Mouse (Mus musculus): ENCODE measurements around the gene Sectm1b.
"Not testable (repeated sequence)": the region's sequence is repeated elsewhere in the genome, so short reads cannot be mapped to it uniquely, and the experiment has no call there.

Gene Sectm1b

DNA sequence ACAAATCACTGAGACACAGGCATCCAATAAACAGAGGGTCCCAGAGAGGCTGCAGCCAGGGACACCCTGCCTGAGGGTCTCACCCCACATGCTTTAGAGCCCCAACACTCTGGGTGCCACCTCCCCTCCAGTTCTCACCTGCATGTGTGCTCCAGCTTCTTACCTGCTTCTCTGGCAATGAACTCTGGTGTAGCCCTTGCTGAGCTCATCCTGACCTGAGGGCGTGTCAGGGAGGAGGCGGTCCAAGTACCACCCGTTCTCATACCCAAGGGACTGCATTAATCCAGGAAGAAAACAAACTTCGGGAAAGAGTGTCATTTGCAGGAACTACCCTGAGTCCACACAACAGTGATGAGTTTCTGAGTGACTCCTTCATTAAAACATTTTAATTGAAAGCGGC is at the start of gene Sectm1b:
TSS of gene Sectm1b (minus strand) at position 191 of the 400 bp plus-strand sequence.
- DNase-seq (ENCODE audit: low spot score) = no peak

DNA sequence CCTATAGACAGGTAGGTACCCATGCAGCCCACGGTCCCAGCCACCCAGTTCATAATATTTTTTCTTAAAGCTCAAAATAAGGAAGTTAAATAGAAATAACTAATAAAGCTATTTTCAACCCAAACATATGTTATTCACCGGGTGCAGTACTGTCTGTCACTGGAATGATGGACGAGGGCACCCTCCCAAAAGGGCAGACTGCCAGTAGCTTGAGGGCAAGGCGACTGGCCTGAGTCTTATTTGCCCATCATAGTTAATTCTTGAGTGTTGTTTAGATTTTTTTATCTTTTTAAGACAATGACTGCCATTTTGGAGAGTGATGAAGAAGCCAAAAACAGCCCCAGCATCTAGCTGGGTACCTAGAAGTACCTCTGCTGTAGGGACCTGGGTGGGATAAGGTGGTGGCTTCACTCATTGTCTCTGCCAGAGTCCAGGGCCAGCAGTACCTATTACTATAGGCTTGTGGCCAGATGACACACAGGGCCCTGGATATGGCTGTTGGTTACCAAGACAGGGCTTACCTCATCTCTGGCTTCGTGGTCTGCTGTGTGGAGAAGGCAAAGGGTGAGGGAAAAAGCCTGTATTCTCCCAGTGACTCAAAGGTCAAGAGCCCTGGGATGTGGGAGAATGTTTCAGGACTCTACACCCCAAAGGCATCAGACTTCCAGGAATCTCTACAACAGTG is 48.9 kb upstream of the Sectm1b start:
- no peak for DNase-seq (ENCODE audit: low spot score)

DNA sequence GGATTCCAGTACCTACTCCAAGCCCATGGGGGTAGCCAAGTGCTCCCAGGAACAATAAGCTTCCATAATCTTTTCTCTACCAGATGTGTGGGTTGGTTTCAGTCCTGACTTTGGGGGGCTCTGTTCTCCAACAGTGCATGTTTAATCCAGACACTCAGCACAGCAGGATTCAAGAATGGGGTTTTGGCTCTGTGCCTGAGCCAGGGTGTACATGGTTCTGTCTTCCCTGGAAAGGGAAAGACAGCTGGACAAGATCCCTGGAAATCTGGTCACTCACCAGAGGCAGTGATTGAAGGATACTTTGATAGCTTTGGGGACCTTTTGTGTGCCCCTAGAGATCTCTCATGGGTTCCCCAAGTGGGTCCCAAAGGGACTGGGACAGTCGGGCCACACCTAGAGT is 48.2 kb upstream of the Sectm1b start:
- no peak for DNase-seq (ENCODE audit: low spot score)

DNA sequence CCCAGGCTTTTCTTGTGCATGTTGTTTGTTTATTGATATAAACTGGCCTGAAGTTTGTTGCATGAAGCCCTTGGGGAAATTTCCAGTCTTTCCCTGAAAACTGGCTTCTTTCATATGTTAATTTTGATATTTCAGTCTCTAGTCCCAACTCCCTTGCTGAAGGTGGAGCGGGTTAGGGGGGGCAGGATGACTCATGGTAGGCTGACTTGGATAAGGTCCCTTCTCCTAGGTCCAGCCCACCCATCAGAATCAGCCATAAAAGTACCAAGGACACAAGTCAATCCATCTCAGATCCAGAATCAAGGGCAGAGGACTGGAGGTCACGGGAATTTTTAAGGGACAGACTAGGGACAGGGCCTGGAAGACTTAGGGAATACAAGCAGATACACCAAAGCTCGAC is 47.7 kb upstream of the Sectm1b start:
- no peak for DNase-seq (ENCODE audit: low spot score)

DNA sequence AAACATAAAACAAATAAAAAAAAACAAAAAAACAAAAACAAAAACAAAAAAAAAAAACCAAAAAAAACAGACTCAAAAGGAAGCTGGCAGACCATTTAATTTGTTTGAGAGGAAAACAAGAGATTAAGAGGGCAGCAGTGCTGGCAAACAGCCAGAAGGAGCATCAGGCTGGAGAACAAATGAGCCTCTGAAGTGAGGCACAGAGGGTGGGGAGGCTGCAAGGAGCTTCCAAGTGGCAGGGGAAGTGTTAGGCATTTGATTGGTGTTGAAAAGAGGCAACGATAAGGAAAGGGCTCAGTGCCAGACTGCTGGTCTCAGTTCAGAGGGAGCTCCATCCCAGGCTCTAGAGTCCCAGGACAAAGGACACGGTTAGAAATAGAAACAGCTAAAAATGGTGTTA is 46.6 kb upstream of the Sectm1b start:
- DNase-seq (ENCODE audit: low spot score) = peak; percentile 60

DNA sequence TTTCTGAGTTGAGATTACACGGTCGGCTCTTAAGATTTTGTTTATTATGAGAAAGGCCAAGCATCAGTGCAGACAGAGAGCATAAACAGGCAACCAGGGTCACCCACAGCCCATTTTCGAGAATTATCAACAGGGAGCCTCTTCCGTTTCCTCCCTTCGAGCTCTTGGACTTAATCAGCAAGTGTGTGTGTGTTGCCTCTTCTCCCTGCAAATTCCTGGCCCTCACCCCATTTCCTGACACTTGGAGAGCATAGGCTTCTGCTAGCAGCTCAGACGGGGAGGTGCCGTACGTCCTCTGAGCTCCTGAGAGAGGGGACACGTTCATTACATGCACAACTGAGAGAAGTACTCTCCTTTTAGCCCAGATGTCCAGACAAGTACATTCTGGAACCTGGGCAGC is 44.7 kb upstream of the Sectm1b start:
- DNase-seq (ENCODE audit: low spot score) = peak; percentile 48

DNA sequence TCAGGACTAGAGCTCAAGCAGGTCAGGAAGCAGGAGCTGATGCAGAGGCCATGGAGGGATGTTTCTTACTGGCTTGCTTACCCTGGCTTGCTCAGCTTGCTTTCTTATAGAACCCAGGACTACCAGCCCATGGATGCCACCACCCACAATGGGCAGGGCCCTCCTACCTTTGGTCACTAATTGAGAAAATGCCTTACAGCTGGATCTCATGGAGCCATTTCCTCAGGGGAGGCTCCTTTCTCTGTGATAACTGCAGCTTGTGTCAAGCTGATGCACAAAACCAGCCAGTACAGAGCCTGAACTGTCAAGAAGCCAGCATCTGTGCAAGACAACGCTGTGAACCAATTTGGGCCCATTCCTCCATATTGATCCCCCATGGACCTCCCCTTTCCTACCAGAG is 43.9 kb upstream of the Sectm1b start:
- DNase-seq (ENCODE audit: low spot score) = not testable (repeated sequence)

DNA sequence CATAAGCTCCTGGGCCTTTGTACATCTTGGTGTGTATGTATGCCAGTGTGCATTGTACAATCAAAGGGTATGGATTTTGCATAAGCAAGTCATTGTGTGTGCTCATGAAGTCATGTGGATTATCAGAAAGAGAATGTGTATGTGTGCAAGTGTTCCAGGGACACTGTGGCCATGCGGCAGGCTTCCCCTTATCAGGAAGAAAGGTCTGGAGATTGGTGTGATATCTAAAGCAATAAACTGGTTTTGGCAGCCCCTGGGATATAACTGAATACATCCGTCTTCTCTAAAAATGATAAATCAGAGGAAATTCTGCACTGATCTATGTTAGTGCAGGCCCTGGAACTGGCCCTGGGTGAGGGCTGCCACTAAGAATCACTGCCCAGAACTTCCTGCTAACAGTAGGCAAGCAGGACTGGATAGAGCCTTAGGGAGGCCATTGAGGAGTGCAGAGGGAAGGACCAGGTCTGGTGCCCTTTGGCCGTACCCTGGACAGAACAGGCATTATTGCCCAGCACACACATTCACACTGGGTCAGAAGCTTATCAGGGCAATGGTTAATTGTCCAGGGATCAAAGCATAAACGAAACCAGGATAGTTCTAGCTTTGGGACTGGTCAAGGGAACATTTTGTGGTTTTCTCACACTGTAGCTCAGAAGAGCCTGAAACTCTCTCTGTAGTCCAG is 37.9 kb upstream of the Sectm1b start:
- DNase-seq (ENCODE audit: low spot score) = no peak

DNA sequence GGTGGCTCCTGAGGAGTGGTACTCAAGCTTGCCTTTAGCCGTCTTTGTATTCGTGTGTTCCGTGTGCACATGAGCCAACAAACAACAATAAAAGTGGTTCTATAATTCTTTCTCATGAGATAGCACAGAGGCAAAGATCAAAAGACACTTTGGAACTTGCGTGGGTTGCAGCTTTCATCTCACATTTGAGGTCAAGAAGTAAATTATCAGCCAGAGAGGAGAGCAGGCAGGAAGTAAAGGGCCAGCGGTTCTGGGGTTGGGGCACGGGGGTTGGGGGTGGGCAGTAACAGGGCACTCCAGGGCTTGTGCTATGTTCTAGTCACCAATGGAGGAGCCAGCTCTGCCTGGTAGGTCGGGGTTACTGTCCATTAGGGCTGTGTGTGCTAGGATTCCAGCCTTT is 37.3 kb upstream of the Sectm1b start:
- DNase-seq (ENCODE audit: low spot score) = no peak

DNA sequence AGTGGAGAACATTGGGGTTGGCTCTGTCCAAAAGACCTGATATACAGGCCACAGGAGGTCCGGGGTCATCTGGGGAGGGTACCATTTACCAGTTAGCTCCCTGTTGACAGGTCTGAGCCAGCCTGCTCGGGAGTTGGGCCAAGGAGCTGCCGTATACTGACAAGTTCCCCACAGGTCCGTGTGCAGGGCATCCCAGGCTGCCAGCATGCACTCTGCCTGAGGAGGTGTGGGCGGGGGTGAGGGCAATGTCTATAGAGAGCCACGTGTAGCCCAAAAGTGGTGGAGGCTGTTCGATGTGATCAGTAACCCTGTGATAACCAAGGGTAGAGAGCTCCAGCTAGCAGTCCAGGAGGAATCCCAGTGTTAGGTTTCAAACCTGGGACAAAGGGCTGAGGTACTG is 36.4 kb upstream of the Sectm1b start:
- DNase-seq (ENCODE audit: low spot score) = no peak

DNA sequence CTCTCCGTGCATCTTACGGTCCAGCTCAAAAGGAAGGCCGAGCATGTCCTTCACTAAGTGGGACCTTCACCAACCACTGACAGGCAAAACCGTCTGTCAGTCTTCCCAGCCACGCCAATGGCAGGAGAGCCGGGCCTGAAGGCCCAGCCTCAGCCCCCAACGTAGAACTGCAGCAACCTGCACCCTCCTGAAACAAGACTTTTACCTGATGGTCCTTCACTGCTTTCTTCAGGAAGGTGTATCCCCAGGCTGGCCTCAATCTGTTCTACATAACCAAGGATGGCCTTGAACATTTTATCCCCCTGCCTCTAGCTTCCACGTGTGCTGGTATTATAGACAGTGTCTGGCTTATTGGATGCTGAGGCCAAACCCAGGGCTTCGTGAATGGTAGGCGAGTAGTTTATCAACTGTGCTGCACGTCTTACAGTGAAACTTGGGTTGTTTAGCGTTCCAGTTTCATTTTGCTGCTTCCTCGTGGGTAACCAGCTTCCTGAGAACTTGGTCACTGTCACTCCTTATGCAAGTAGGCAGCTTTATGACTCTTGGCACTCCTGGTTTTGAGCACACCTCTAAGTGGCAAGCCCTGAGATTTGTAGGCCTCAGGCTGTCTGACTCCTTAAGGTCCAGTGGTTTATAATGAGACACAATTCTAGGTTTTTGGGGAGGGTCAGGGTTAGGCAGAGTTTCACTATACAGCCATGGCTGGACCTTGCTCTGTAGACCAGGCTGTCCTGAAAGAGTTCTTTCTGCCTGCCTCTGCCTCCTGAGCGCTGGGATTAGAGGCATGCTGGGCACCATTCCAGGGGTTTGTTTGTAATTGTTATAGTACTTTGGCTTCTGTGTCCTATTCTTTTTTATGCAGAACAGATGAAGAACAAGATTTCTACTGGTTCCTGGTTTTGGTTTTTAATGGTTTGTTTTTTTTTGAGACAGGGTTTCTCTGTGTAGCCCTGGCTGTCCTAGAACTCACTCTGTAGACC is 29.5 kb upstream of the Sectm1b start:
- DNase-seq (ENCODE audit: low spot score) = no peak

DNA sequence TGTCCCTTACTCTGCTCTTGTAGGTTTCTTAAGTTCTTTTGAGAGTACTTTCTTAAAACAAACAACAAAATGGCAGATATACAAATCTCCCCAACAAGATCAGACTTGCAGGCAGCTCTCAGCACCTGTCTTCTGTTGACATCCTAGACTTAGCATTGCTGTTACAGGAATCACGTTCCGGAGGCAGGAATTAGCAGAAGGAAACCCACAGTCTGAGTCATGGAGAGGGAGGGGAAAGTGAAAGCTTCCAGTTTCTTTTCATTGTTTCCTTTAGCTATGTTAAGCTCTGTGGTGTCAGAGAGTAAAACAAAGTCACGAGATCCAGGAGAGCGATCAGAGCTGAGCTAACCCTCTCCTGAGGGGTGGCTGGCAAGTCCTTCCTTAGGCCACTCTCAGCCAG is 27.6 kb upstream of the Sectm1b start:
- no peak for DNase-seq (ENCODE audit: low spot score)

DNA sequence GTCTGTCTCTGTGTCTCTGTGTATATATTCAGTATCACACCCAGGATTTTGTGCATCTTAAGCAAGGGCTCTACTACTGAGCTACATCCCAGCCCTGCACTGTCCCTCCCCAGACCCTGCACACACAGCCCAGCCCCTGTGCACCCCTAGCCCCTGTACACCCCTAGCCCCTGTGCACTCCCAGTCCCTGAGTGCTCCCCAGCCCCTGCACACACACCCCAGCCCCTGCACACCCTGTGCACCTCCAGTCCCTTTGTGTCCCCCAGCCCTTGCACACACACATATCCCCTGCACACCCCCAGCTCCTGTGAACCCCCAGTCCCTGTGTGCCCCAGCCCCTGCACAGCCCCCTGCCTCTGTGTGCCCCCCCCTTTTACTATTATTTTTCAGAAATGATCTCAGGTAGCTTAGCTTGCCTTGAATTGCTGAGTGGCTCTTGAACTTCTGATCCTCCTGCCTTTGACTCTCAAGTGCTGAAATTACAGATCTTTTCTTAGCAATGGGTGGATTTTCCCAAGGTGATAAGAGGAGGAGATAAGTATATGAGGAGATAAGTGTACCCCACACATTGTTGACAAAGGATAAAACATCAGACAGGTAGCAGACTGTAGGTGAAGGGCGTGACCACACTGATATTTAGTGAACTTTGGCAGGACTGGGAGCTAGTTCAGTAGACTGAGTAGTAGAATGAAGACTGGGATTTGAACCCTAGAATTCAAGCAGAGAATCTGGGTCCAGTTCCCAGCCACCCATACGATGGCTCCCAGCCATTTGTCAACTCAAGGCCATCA is 26.6 kb upstream of the Sectm1b start:
- no peak for DNase-seq (ENCODE audit: low spot score)

DNA sequence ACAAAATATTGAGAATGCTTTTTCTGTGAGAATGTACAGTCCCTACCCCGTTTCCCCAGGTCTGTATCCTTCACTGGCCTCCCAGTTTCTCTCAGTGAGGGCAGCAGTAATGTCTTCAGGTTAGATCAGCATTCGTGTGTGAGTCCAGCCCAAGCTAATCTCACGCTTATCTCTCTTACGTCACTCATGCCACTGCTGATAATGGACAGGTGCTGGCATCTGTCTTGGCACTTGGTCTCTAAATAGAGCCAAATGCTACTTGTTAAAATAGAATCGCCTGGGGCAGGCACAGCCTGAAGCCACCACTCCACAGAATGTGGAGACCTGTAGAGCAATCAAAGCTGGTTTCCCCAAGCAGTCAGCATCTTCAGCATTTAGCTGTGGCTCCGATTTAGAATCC is 25.6 kb upstream of the Sectm1b start:
- DNase-seq (ENCODE audit: low spot score) = no peak

DNA sequence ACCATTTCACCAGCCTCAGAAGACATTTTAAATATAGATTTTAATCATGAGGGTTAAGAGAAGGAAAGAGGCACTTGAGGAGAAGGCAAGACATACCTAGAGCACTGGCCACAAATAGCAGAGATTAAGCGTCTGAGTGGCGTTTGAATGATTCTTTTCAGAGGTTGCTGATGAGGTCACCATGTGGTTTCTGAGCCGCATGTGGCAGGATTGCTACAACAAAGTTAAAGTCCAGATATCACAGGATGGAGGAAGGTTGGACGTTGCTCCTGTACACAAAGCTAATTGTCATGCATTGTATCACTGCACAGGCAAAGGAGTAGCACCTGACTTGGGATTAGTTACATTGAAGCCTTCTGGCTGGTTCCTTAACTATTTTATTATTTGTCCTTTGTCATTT is 22.9 kb upstream of the Sectm1b start:
- DNase-seq (ENCODE audit: low spot score) = no peak

DNA sequence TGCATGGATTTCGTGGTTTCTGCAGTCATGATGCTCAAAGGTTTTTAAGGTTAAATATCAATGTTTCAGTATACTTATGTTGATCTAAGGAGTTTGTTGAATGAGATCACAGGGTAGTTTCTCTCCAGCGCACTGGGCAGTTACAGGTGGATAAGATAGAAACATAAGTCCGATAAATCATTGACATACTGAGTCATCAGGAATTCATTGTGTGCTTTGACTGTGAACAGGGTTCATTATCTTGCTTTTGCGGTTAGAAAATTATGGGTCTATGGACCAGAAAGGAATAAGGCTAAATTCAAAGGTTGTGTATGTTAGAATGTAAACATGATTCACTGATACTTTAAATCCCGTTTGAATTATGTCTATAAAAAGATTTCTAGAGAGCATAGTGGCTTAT is 21.8 kb upstream of the Sectm1b start:
- DNase-seq (ENCODE audit: low spot score) = no peak

DNA sequence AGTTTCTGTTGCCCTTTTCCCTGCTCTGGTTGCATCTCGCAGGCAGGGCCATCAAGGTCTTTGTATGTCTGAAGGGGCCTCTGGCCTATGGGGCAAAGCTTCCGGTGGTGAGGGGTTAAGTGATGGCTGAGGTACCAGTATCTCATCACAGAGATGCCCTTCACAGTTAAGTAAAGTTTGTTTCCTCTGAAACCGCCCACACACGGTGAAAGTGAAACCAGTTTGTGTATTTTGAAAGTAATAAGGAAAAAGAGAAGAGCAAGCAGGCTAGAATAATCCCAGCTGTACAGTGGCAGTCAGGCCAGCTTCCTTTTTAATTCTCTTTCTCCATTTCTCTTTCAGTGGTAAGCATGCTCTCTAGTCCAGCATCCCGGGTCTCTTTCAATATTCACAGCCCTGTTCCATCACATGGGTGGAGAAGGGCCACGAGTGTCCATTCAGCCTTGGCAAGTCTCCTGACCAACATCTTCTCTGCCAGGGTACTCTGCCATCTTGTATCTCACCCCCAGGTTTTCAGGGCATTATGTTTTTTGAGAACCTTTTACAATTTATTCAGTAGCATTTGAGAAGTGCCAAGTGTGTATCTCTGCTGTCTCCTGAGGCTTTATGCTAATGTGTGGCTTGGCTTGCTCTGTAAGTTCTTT is 19.6 kb upstream of the Sectm1b start:
- DNase-seq (ENCODE audit: low spot score) = no peak

DNA sequence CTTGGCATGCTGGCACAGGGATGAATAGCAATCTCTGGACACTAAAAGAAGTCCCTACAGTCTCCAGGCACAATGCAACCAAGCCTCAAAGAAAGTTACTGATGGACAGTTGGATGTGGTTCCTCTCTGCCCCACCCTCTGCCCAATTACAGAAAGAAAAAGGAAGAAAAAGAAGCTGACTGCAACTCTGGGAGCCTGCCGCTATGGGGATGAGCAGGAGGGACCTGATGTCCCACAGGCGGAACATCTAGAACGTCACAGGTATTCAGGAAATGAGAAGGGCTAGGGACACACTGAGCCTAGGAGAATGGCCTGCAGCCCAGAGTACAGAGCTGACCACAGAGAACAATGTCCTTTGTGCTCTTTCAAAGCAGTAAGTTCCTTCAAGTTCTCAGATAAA is 18.9 kb upstream of the Sectm1b start:
- DNase-seq (ENCODE audit: low spot score) = no peak

DNA sequence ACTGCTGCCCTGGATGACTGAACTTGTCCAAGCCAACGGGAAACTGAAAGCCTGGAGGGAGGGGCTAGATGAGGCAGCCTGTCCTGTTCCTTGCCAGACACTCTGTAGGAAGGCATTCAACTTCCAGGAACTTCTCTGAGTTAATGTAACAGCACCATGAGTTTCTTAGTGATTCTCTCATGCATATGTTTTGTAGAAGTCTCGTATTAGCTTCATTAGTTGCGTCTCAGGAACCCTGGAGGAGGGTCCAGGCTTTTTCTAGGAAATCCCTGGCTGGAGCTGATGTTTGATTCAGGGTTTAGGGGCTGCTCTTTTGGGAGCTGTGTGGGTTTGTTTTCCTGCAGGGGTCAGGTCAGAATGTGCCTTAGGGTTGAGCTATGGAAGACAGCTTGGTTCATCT is 17.8 kb upstream of the Sectm1b start, which contains the start of gene Sectm1a:
TSS of gene Sectm1a (minus strand) at position 101 of the 400 bp plus-strand sequence.
- DNase-seq (ENCODE audit: low spot score) = no peak

DNA sequence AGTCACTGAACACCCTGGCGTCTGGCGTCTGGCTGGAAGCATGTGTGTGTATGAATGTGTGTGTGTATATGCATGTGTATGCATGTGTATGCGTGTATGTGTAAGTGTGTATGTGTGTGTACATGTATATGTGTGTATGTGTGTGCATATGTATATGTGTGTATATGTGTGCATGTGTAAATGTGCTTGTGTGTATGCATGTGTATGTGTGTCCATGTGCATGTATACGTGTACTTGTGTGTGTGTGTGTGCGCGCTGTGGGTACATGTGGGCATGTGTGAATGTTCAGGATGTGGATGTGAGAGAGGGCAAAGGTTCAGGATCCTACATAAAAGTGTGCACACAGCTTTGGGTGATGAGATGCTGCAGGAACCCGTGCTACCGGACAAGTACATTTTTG is 17.0 kb upstream of the Sectm1b start:
- DNase-seq (ENCODE audit: low spot score) = no peak

DNA sequence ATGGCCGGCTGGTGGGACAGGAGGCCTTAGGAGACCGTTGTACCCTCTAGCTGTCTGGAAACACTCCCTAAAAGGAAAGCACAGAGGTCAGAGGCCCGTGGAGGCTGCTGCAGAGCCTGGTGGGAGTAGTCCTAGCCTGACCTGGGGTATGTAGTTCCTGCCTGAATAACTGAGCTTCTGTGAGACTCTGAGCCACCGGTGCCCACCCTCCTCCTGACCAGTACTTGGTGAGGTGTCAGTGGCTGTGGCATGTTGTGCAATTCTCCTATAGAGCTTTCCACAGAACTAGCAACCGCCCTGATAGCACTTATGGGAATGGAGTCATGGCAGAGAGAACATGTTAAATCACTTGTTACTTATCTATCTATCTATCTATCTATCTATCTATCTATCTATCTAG is 12.3 kb upstream of the Sectm1b start:
- no peak for DNase-seq (ENCODE audit: low spot score)
